Mouse (Mus musculus): Measurements from ENCODE around the gene Slc5a10. TPM values are rescaled to one million over a fixed set of nuclear protein-coding genes. Genes with fewer than 3 reads are reported as not detected.
A peak's percentile ranks its signal among the peaks of the same experiment; 100 is the strongest.

The Slc5a10 gene
- total and polyA plus RNA-seq, 3 experiments, result not detected

- 78% methylated on average over 4 of the region's 4 CpGs for WGBS
- no peak overlapping the region for H3K9ac ChIP-seq (ENCODE audit: low read depth, low read length)
These were observed 55.2 kb downstream of the Slc5a10 start for GRCm38 (mm10) chr11:61665401-61665800.

GRCm38 (mm10) chr11:61662189-61662588 is 58.4 kb downstream of the Slc5a10 start:
- Histone ChIP-seq H3K4me1 (ENCODE audit: control insufficient read depth, insufficient read depth, low read length) (peaks cover 12% of the 10 kb centered on the region), H3K79me2 (replicated peaks; ENCODE audit: control insufficient read depth, insufficient read depth, low read length) (no peaks in the 10 kb centered on the region), H3K9ac (ENCODE audit: low read depth, low read length) (no peak overlapping the region), H3K4me3 (no peak overlapping the region), H3K27ac (no peak overlapping the region), H3K27me3 (ENCODE audit: control insufficient read depth, insufficient read depth, low read length) (no peaks in the 10 kb centered on the region), H3K36me3 (ENCODE audit: control insufficient read depth, insufficient read depth, low read length) (no peaks in the 10 kb centered on the region)
- no peak for DNase-seq
- 94% methylated on average over 5 of the region's 5 CpGs for whole genome bisulfite sequencing
- intact Hi-C loops (cut with DNase I), result no loop called here
- TF ChIP-seq CTCF (IDR thresholded peaks at IDR 0.05), result no peak
- TF ChIP-seq EP300 (IDR thresholded peaks at IDR 0.05; ENCODE audit: insufficient read depth, low read depth, low read length), result no peak
- no peak for TF ChIP-seq POLR2A (IDR thresholded peaks at IDR 0.05; ENCODE audit: insufficient read depth, low read depth, low read length)

More at GRCm38 (mm10) chr11:61665401-61665800, 55.2 kb downstream of the Slc5a10 start:
- no peaks in the 10 kb centered on the region for H3K27me3 ChIP-seq (ENCODE audit: control insufficient read depth, insufficient read depth, low read length)
- H3K79me2 ChIP-seq (replicated peaks; ENCODE audit: control insufficient read depth, insufficient read depth, low read length), result no peaks in the 10 kb centered on the region
- H3K36me3 ChIP-seq (ENCODE audit: control insufficient read depth, insufficient read depth, low read length), result no peaks in the 10 kb centered on the region
- intact Hi-C loops (cut with DNase I), result no loop called here
- no peak overlapping the region for H3K27ac ChIP-seq
- H3K4me1 ChIP-seq (ENCODE audit: control insufficient read depth, insufficient read depth, low read length), result no peaks in the 10 kb centered on the region
- DNase-seq, result no peak
- no peak for TF ChIP-seq EP300 (IDR thresholded peaks at IDR 0.05; ENCODE audit: insufficient read depth, low read depth, low read length)
- no peak for TF ChIP-seq CTCF (IDR thresholded peaks at IDR 0.05)
- no peak for TF ChIP-seq POLR2A (IDR thresholded peaks at IDR 0.05; ENCODE audit: insufficient read depth, low read depth, low read length)
- H3K4me3 ChIP-seq, result no peak overlapping the region

DNA sequence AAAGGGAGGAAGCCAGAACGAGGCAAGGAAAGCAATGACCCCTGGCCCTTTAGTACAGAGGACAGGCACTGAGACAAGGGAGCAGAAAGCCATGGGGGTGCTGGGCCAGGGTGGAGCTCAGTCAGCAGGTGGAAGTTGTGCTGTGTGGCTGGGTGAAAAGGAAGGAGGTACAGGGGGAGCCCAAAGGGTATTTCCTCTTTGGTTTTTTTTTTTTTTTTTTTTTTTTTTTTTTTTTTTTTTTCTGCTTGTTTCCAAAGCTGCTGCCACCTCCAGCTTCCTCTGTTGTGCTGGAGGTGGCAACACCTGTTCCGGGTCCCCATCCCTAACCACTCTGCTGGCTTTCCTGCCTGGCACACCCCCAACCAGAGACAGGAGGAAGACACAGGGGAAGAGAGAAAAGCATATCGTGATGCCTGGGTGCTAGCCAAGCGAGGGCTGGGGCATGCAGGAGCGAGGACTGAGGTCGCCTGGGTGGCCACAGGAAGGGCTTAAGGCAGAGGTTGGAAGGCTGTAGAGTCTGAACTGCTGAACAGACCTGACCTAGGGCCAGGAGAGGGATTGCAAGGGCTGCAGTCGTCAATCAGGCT is 59.7 kb downstream of the Slc5a10 start:
- H3K36me3 ChIP-seq (ENCODE audit: control insufficient read depth, insufficient read depth, low read length), result no peaks in the 10 kb centered on the region
- no peak overlapping the region for H3K9ac ChIP-seq (ENCODE audit: low read depth, low read length)
- intact Hi-C loops (cut with DNase I), result no loop called here
- H3K27ac ChIP-seq, result no peak overlapping the region
- H3K27me3 ChIP-seq (ENCODE audit: control insufficient read depth, insufficient read depth, low read length), result no peaks in the 10 kb centered on the region
- WGBS, result 62% methylated on average over 7 of the region's 7 CpGs
- no peak for DNase-seq
- H3K4me1 ChIP-seq (ENCODE audit: control insufficient read depth, insufficient read depth, low read length), result peaks cover 12% of the 10 kb centered on the region
- no peaks in the 10 kb centered on the region for H3K79me2 ChIP-seq (replicated peaks; ENCODE audit: control insufficient read depth, insufficient read depth, low read length)
- TF ChIP-seq POLR2A (IDR thresholded peaks at IDR 0.05; ENCODE audit: insufficient read depth, low read depth, low read length) (no peak), EP300 (IDR thresholded peaks at IDR 0.05; ENCODE audit: insufficient read depth, low read depth, low read length) (no peak)
- H3K4me3 ChIP-seq, result no peak overlapping the region

DNA sequence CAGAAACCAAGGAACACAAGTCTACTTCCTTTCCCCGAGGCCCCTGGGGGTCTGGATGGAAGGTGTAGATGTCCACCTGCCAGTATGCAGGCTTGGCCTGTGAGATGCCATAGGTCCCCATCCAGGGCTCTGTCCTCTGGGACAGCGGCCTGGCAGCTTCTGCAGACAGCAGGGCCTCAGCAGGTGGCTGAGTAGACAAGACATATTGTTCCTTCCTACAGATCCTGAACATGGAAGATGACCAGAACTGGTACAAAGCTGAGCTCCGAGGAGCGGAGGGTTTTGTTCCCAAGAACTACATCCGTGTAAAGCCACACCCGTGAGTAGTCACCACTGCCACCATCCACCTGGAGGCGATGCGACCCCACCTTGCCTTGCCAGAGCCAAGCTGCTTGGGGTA is 60.6 kb downstream of the Slc5a10 start:
- Histone ChIP-seq H3K79me2 (replicated peaks; ENCODE audit: control insufficient read depth, insufficient read depth, low read length) (no peaks in the 10 kb centered on the region), H3K4me1 (ENCODE audit: control insufficient read depth, insufficient read depth, low read length) (peaks cover 12% of the 10 kb centered on the region), H3K27me3 (ENCODE audit: control insufficient read depth, insufficient read depth, low read length) (no peaks in the 10 kb centered on the region), H3K27ac (no peak overlapping the region), H3K9ac (ENCODE audit: low read depth, low read length) (no peak overlapping the region), H3K4me3 (no peak overlapping the region), H3K36me3 (ENCODE audit: control insufficient read depth, insufficient read depth, low read length) (no peaks in the 10 kb centered on the region)
- 86% methylated on average over 8 of the region's 8 CpGs for WGBS
- DNase-seq, result no peak
- TF ChIP-seq POLR2A (IDR thresholded peaks at IDR 0.05; ENCODE audit: insufficient read depth, low read depth, low read length) (no peak), CTCF (IDR thresholded peaks at IDR 0.05) (no peak), EP300 (IDR thresholded peaks at IDR 0.05; ENCODE audit: insufficient read depth, low read depth, low read length) (no peak)
- intact Hi-C loops (cut with DNase I), result no loop called here

DNA sequence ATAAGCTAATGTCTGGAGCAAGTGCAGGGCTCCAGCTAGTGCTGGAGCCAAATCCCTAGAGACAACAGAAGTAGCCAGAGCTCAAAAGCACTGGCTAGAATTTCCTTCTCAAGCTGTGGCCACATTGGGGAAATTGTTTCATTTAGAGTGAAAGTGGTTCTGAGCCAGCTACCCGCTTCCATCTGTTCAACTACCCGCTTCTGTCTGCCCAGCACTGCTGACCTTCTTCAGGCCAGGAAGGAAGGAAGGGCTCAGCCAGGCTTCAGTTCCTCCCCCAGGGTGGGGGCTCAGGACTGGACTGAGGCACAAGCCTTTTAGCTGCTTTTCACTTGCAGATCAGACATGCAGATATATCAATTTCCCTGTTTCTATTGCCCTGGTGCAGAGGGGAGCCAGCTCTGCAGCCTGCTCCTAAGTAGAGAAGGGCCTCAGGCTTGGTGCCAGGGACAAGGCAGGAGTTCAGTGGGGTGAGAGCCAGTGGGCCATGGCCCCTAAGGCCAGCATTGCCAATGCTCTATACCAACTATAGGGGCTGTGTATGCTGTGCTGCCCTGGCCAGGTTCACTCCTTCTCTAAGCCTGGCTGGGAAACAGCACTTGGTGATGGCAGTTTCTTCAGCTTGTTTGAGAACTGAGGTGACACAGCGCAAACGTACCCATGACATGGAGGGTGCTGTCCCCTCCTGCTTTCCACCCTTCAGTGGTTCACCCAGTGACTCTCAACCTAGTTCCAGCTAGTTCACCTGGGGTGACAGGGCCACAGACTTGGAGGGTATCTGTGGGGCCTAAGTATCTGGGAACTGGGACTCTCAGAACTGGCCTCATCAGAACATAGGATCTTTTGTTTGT is 61.4 kb downstream of the Slc5a10 start:
- Histone ChIP-seq H3K4me3 (no peak overlapping the region), H3K36me3 (ENCODE audit: control insufficient read depth, insufficient read depth, low read length) (no peaks in the 10 kb centered on the region), H3K79me2 (replicated peaks; ENCODE audit: control insufficient read depth, insufficient read depth, low read length) (no peaks in the 10 kb centered on the region), H3K27me3 (ENCODE audit: control insufficient read depth, insufficient read depth, low read length) (no peaks in the 10 kb centered on the region), H3K4me1 (ENCODE audit: control insufficient read depth, insufficient read depth, low read length) (peaks cover 12% of the 10 kb centered on the region), H3K9ac (ENCODE audit: low read depth, low read length) (no peak overlapping the region), H3K27ac (no peak overlapping the region)
- 60% methylated on average over 4 of the region's 4 CpGs for WGBS
- intact Hi-C loops (cut with DNase I), result no loop called here
- DNase-seq, result peak in 1 of 2 experiments; percentile 47
- TF ChIP-seq CTCF (IDR thresholded peaks at IDR 0.05) (no peak), EP300 (IDR thresholded peaks at IDR 0.05; ENCODE audit: insufficient read depth, low read depth, low read length) (no peak), POLR2A (IDR thresholded peaks at IDR 0.05; ENCODE audit: insufficient read depth, low read depth, low read length) (no peak)

DNA sequence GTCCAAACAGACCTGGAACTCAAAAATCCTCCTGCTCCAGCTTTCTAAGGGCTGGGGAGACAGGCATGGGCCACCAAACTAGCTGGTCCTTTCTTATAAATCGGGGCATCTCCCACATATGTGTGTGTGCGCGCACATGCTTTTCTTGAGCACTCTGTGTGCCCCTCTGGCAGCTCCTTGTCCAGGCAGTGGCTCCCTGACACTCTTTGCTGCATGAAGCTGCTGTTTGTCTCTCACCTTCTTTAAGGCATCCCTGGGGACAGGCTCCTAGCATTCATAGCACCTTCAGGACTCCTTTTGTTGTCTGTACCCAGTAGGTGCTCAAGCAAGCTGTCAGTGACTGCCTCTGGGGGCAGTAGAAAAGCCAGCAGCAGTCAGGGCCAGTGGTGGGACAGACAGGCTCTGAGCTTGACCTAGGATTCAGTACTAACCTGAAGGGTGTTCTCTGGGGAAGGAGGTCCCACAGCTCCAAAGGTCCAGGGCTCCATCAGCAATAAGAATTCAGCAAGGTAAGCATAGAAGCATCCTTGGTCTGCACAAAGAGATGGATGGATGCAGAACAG is 62.2 kb downstream of the Slc5a10 start:
- Histone ChIP-seq H3K36me3 (ENCODE audit: control insufficient read depth, insufficient read depth, low read length) (no peaks in the 10 kb centered on the region), H3K79me2 (replicated peaks; ENCODE audit: control insufficient read depth, insufficient read depth, low read length) (no peaks in the 10 kb centered on the region), H3K4me3 (no peak overlapping the region), H3K27ac (peak overlapping the region; percentile 9; the same call in 1 of the 2 replicates), H3K9ac (ENCODE audit: low read depth, low read length) (no peak overlapping the region), H3K27me3 (ENCODE audit: control insufficient read depth, insufficient read depth, low read length) (no peaks in the 10 kb centered on the region), H3K4me1 (ENCODE audit: control insufficient read depth, insufficient read depth, low read length) (peaks cover 12% of the 10 kb centered on the region)
- intact Hi-C loops (cut with DNase I), result no loop called here
- no peak for DNase-seq
- WGBS, result 90% methylated on average over 3 of the region's 3 CpGs
- TF ChIP-seq CTCF (IDR thresholded peaks at IDR 0.05), result no peak
- no peak for TF ChIP-seq POLR2A (IDR thresholded peaks at IDR 0.05; ENCODE audit: insufficient read depth, low read depth, low read length)
- no peak for TF ChIP-seq EP300 (IDR thresholded peaks at IDR 0.05; ENCODE audit: insufficient read depth, low read depth, low read length)

All from heart, adult 2 months (tissue).